Mouse (Mus musculus) gastrocnemius, postnatal 14 days (tissue): ENCODE data around the gene Cxcl2. TPM values are rescaled to one million over a fixed set of nuclear protein-coding genes. Genes with fewer than 3 reads are reported as not detected.

Experiments
- DNase-seq: peaks from one replicate; pipeline ENCODE4 v3.0.0; 2021; ENCODE audit warnings: mixed read lengths
- intact Hi-C: fragments of 180-260 bp; cut with DNase I; formaldehyde crosslinking; loops from one replicate; pipeline ENCODE4 v1.15.1; 2025; ENCODE audit warnings: low total_unique reads
- total RNA-seq, 2 experiments: library from RNA; stranded (reverse); gene quantifications; 2 replicates each; pipeline ENCODE4 v1.2.3; 2021

Cxcl2 gene
- total RNA-seq, 2 experiments from 2014 or later = not detected

GRCm38 (mm10) chr5:90890519-90891463, 12.9 kb upstream of the Cxcl2 start, which contains the start of gene Cxcl1:
Gene Cxcl1, plus strand, starts transcription at chr5:90891241.
- peak; percentile 55 for DNase-seq
- intact Hi-C loops = no loop called here

GRCm38 (mm10) chr5:90891464-90891813, 12.2 kb upstream of the Cxcl2 start:
- intact Hi-C loops = no loop called here
- no peak for DNase-seq

- no peak for DNase-seq
- intact Hi-C loops = no loop called here
Observed at GRCm38 (mm10) chr5:90894231-90894630, 9.4 kb upstream of the Cxcl2 start.

- DNase-seq = no peak
- intact Hi-C loops = no loop called here
Observed at GRCm38 (mm10) chr5:90897429-90897828, 6.2 kb upstream of the Cxcl2 start.

- no peak for DNase-seq
- intact Hi-C loops = no loop called here
Observed at GRCm38 (mm10) chr5:90899308-90899707, 4.4 kb upstream of the Cxcl2 start.

GRCm38 (mm10) chr5:90900147-90900546, 3.5 kb upstream of the Cxcl2 start:
- peak; percentile 46 for DNase-seq
- intact Hi-C loops = no loop called here

- no peak for DNase-seq
- intact Hi-C loops = no loop called here
Observed at GRCm38 (mm10) chr5:90900688-90901087, 3.0 kb upstream of the Cxcl2 start.

- intact Hi-C loops = no loop called here
- DNase-seq = no peak
Observed at GRCm38 (mm10) chr5:90902380-90903260, 1.1 kb upstream of the Cxcl2 start.

GRCm38 (mm10) chr5:90908983-90909382, 5.3 kb downstream of the Cxcl2 start:
- intact Hi-C loops = loop anchor here (5.0 kb wide), 1 partner anchor 247 kb away; no protein-coding TSS in a partner anchor
- peak; percentile 40 for DNase-seq

- no peak for DNase-seq
- intact Hi-C loops = no loop called here
Observed at GRCm38 (mm10) chr5:90919495-90919894, 15.8 kb downstream of the Cxcl2 start.

- DNase-seq = no peak
- intact Hi-C loops = no loop called here
Observed at GRCm38 (mm10) chr5:90922958-90923357, 19.3 kb downstream of the Cxcl2 start.

GRCm38 (mm10) chr5:90930546-90930945, 26.9 kb downstream of the Cxcl2 start:
- DNase-seq = no peak
- intact Hi-C loops = no loop called here

- intact Hi-C loops = no loop called here
- peak; percentile 89 for DNase-seq
Observed at GRCm38 (mm10) chr5:90930971-90931851, 27.5 kb downstream of the Cxcl2 start, which contains the start of gene Mthfd2l. Gene Mthfd2l, plus strand, starts transcription at chr5:90931117.

GRCm38 (mm10) chr5:90931911-90932310, 28.2 kb downstream of the Cxcl2 start:
- intact Hi-C loops = no loop called here
- no peak for DNase-seq

- intact Hi-C loops = no loop called here
- DNase-seq = no peak
Observed at GRCm38 (mm10) chr5:90936706-90937105, 33.0 kb downstream of the Cxcl2 start.

GRCm38 (mm10) chr5:90945453-90945852, 41.8 kb downstream of the Cxcl2 start:
- intact Hi-C loops = no loop called here

GRCm38 (mm10) chr5:90949499-90949898, 45.8 kb downstream of the Cxcl2 start:
- intact Hi-C loops = no loop called here

More at GRCm38 (mm10) chr5:90945453-90945852, 41.8 kb downstream of the Cxcl2 start:
- no peak for DNase-seq

GRCm38 (mm10) chr5:90951475-90951874, 47.8 kb downstream of the Cxcl2 start:
- intact Hi-C loops = loop anchor here (10.0 kb wide), 1 partner anchor 243 kb away; no protein-coding TSS in a partner anchor
- no peak for DNase-seq

More at GRCm38 (mm10) chr5:90949499-90949898, 45.8 kb downstream of the Cxcl2 start:
- DNase-seq = no peak
